Mouse (Mus musculus): ENCODE measurements around the gene Mafb.

Gene Mafb

GRCm38 (mm10) chr2:160366980-160367338 is at the start of gene Mafb:
TSS of gene Mafb (minus strand) at chr2:160367065.
- peak; percentile 94 to 95 for DNase-seq (ENCODE audit: low spot score in 2 of 2)

- DNase-seq (ENCODE audit: low spot score in 2 of 2) = no peak
Observed at GRCm38 (mm10) chr2:160415161-160415560, 48.3 kb upstream of the Mafb start.

- DNase-seq (ENCODE audit: low spot score in 2 of 2) = no peak
Observed at GRCm38 (mm10) chr2:160414736-160415135, 47.9 kb upstream of the Mafb start.

GRCm38 (mm10) chr2:160413982-160414381 is 47.1 kb upstream of the Mafb start:
- no peak for DNase-seq (ENCODE audit: low spot score in 2 of 2)

- DNase-seq (ENCODE audit: low spot score in 2 of 2) = no peak
Observed at GRCm38 (mm10) chr2:160413055-160413454, 46.2 kb upstream of the Mafb start.

- no peak for DNase-seq (ENCODE audit: low spot score in 2 of 2)
Observed at GRCm38 (mm10) chr2:160411431-160411830, 44.6 kb upstream of the Mafb start.

GRCm38 (mm10) chr2:160407720-160408119 is 40.9 kb upstream of the Mafb start:
- DNase-seq (ENCODE audit: low spot score in 2 of 2) = no peak

- no peak for DNase-seq (ENCODE audit: low spot score in 2 of 2)
Observed at GRCm38 (mm10) chr2:160397747-160398146, 30.9 kb upstream of the Mafb start.

GRCm38 (mm10) chr2:160394735-160395134 is 27.9 kb upstream of the Mafb start:
- no peak for DNase-seq (ENCODE audit: low spot score in 2 of 2)

- DNase-seq (ENCODE audit: low spot score in 2 of 2) = no peak
Observed at GRCm38 (mm10) chr2:160392648-160393047, 25.8 kb upstream of the Mafb start.

GRCm38 (mm10) chr2:160388596-160388995 is 21.7 kb upstream of the Mafb start:
- DNase-seq (ENCODE audit: low spot score in 2 of 2) = no peak

GRCm38 (mm10) chr2:160383418-160383817 is 16.6 kb upstream of the Mafb start:
- DNase-seq (ENCODE audit: low spot score in 2 of 2) = no peak

GRCm38 (mm10) chr2:160378271-160378670 is 11.4 kb upstream of the Mafb start:
- peak in 1 of 2 experiments; percentile 48 for DNase-seq (ENCODE audit: low spot score in 2 of 2)

GRCm38 (mm10) chr2:160376236-160376635 is 9.4 kb upstream of the Mafb start:
- DNase-seq (ENCODE audit: low spot score in 2 of 2) = no peak

- no peak for DNase-seq (ENCODE audit: low spot score in 2 of 2)
Observed at GRCm38 (mm10) chr2:160369653-160370420, 3.0 kb upstream of the Mafb start.

GRCm38 (mm10) chr2:160368422-160369357 is 1.8 kb upstream of the Mafb start:
- DNase-seq (ENCODE audit: low spot score in 2 of 2) = no peak

- peak; percentile 93 to 95 for DNase-seq (ENCODE audit: low spot score in 2 of 2)
Observed at GRCm38 (mm10) chr2:160367448-160368208, 763 bp upstream of the Mafb start.

- DNase-seq (ENCODE audit: low spot score in 2 of 2) = no peak
Observed at GRCm38 (mm10) chr2:160366111-160366979, 520 bp downstream of the Mafb start.

- DNase-seq (ENCODE audit: low spot score in 2 of 2) = peak; percentile 39 to 46
Observed at GRCm38 (mm10) chr2:160365107-160365911, 1.6 kb downstream of the Mafb start.

GRCm38 (mm10) chr2:160364666-160365065 is 2.2 kb downstream of the Mafb start:
- DNase-seq (ENCODE audit: low spot score in 2 of 2) = no peak

All from right cerebral cortex, postnatal 10 days (tissue).